Mouse (Mus musculus): Measurements from ENCODE around the gene Olfr57.
"Not testable (repeated sequence)": the region's sequence is repeated elsewhere in the genome, so short reads cannot be mapped to it uniquely, and the experiment has no call there.

Olfr57 gene

GRCm38 (mm10) chr10:79028441-79028840 lies at the start of gene Olfr57:
Olfr57 (plus strand) TSS chr10:79028741.
- DNase-seq (ENCODE audit: low read depth, low spot score): no peak

- no peak for DNase-seq (ENCODE audit: low read depth, low spot score)
Observed at GRCm38 (mm10) chr10:78980750-78981149, 47.8 kb upstream of the Olfr57 start, which contains the start of gene Olfr1352. Olfr1352 (plus strand) TSS chr10:78981050.

- no peak for DNase-seq (ENCODE audit: low read depth, low spot score)
Observed at GRCm38 (mm10) chr10:79012172-79012571, 16.4 kb upstream of the Olfr57 start, which contains the start of gene Olfr1351. Olfr1351 (plus strand) TSS chr10:79012472.

GRCm38 (mm10) chr10:79042457-79042856 lies 13.9 kb downstream of the Olfr57 start:
- not testable (repeated sequence) for DNase-seq (ENCODE audit: low read depth, low spot score)

GRCm38 (mm10) chr10:79057370-79057769 lies 28.8 kb downstream of the Olfr57 start:
- not testable (repeated sequence) for DNase-seq (ENCODE audit: low read depth, low spot score)
